Mouse (Mus musculus) limb, embryonic 12.5 days (tissue): ENCODE data around the gene Prmt3. TPM values are rescaled to one million over a fixed set of nuclear protein-coding genes. Genes with fewer than 3 reads are reported as not detected.

Source experiments
- ATAC-seq: fragments of 200-750 bp; cut with Nextera tagmentation; 2 replicates; pipeline ENCODE4 v1.8.0; 2017; ENCODE audit warnings: low read depth, moderate TSS enrichment; ENCODE audit not compliant: insufficient number of reproducible peaks, insufficient read depth, low FRiP score, low TSS enrichment
- H3K27ac ChIP-seq: fragments of 300-500 bp; sonication (generic); 2 replicates; pipeline ENCODE4 v1.5.1; 2016; ENCODE audit warnings: mild to moderate bottlenecking, moderate library complexity
- H3K27me3 ChIP-seq: fragments of 300-500 bp; sonication (generic); 2 replicates; pipeline ENCODE4 v1.6.1; 2016; ENCODE audit warnings: mild to moderate bottlenecking, moderate library complexity
- H3K36me3 ChIP-seq: fragments of 300-500 bp; sonication (generic); 2 replicates; pipeline ENCODE4 v1.6.1; 2016; ENCODE audit warnings: mild to moderate bottlenecking, moderate library complexity
- H3K4me1 ChIP-seq: fragments of 300-500 bp; sonication (generic); replicated peaks from 2 replicates; pipeline ENCODE4 v1.6.1; 2016
- H3K4me2 ChIP-seq: fragments of 300-500 bp; sonication (generic); 2 replicates; pipeline ENCODE4 v1.6.1; 2016; ENCODE audit warnings: mild to moderate bottlenecking, moderate library complexity
- H3K4me3 ChIP-seq: fragments of 300-500 bp; sonication (generic); replicated peaks from 2 replicates; pipeline ENCODE4 v1.5.1; 2016; ENCODE audit warnings: mild to moderate bottlenecking
- H3K9ac ChIP-seq: fragments of 300-500 bp; sonication (generic); replicated peaks from 2 replicates; pipeline ENCODE4 v1.6.1; 2016; ENCODE audit warnings: mild to moderate bottlenecking, moderate library complexity
- H3K9me3 ChIP-seq: fragments of 300-500 bp; sonication (generic); 2 replicates; pipeline ENCODE4 v1.6.1; 2016; ENCODE audit warnings: mild to moderate bottlenecking, moderate library complexity
- WGBS: fragments of 180-500 bp; shearing (Covaris S2); methylation state at CpG from one replicate; pipeline ENCODE4 v1.1.7; 2016; 5-methylcytosine and 5-hydroxymethylcytosine counted together
- polyA plus RNA-seq: library from polyadenylated mRNA; unstranded; fragments of >200 nt; fragmentation: Nextera tagmentation; extraction: Ambion mirVana; gene quantifications from 2 replicates; pipeline ENCODE4 v1.2.1, GENCODE M21; 2016

Gene Prmt3
- polyA plus RNA-seq, 1 experiment from 2014 or later: 55.3 TPM

DNA sequence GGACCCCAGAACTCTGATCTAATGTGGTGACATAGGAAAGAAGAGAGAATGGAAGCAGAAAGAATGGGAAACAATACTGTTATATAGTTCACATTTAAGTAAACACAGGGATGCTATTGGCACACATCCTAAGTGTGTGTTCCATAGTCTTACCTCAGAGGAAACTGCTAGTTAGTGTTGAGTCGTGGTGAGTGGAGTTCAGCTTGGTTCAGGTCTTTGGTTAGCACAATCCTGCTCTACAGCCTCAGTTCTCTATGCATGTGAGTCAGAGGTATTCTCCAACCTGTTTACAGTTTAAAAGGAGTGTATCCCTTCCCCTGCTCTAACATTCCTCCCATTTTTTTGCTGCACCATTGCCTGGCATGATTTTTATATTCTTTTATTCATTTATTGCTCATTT is 19.0 kb downstream of the Prmt3 start:
- Histone ChIP-seq H3K36me3 (peaks cover 73% of the 10 kb centered on the region), H3K4me3 (no peak overlapping the region), H3K4me2 (no peak overlapping the region), H3K27ac (no peak overlapping the region), H3K27me3 (no peaks in the 10 kb centered on the region), H3K9ac (no peak overlapping the region), H3K4me1 (no peaks in the 10 kb centered on the region), H3K9me3 (no peaks in the 10 kb centered on the region)
- ATAC-seq: no peak
- 71% methylated on average over 1 of the region's 1 CpGs for WGBS

DNA sequence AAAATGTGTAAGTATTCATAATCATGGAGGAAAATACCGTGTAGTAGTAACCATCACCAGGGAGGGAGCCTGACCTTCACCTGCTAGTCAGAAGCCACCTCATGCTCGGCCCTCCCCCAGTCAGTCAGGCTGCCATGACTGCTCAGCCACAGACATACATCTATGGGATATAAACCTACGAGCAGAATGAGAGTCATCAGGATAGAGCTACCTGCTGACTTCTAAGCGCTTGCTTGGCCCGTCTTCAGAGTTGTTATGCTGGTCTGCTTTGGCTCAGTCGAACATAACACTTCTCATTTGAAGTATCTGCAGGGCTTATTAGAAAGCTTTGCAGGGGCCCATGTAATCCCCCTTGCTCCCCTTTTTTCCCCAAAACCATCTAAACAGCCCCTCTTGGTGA is 25.4 kb downstream of the Prmt3 start:
- no peak for ATAC-seq
- no peaks in the 10 kb centered on the region for H3K4me1 ChIP-seq
- 90% methylated on average over 6 of the region's 6 CpGs for WGBS

DNA sequence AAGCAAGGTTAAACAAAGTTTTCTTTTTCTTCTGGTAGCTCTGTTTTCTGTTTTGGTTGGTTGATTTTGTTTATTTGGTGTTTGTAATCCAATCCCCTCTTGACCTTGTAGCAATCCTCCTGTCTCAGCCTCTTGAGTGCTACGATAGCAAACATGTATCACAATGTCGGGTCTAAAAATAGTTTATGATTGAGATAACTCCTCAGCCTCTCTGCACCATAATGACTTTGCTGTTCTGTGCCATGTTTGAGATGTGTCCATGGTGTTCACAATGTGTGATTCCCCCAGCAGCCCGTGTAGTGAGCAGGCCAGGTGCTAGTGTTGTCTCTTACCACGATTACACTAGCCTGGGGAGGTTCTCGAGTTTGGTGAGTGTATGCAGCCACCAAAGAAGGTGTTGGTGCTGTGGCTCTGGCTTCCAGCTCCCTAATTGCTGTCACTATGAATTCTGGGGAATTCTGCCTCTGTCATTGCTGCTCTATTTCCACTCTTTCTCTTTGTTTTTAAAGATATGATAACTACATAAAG is 26.6 kb downstream of the Prmt3 start:
- no peak overlapping the region for H3K4me3 ChIP-seq
- H3K27ac ChIP-seq: no peak overlapping the region
- no peaks in the 10 kb centered on the region for H3K27me3 ChIP-seq
- ATAC-seq: no peak
- 71% methylated on average over 5 of the region's 5 CpGs for WGBS
- no peaks in the 10 kb centered on the region for H3K4me1 ChIP-seq
- H3K36me3 ChIP-seq: peaks cover 55% of the 10 kb centered on the region
- no peak overlapping the region for H3K9ac ChIP-seq
- H3K9me3 ChIP-seq: no peaks in the 10 kb centered on the region
- H3K4me2 ChIP-seq: no peak overlapping the region

More for the DNA sequence above, 25.4 kb downstream of the Prmt3 start:
- Histone ChIP-seq H3K27me3 (no peaks in the 10 kb centered on the region), H3K4me2 (no peak overlapping the region), H3K4me3 (no peak overlapping the region), H3K36me3 (peaks cover 55% of the 10 kb centered on the region), H3K9ac (no peak overlapping the region), H3K9me3 (no peaks in the 10 kb centered on the region), H3K27ac (no peak overlapping the region)

DNA sequence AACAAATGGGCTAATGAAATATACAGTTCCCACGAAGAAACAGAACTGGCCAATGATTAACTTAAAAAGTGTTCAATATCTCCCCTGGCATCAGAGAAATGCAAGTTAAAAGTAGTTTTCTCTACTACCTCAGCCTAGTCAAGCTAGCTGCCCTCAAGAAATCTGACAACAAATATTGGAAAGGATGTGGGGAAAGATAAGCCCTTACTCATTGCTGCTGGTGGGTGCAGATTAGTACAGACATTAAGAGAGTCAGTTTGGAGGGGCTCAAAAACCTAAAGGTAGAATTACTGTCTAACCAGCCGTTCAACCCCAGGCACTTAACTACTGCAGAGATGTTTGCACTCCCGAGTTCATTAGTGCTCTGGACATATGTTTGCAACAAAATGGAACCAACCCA is 27.5 kb downstream of the Prmt3 start:
- no peak overlapping the region for H3K27ac ChIP-seq
- no peaks in the 10 kb centered on the region for H3K4me1 ChIP-seq
- no peaks in the 10 kb centered on the region for H3K27me3 ChIP-seq
- peaks cover 49% of the 10 kb centered on the region for H3K36me3 ChIP-seq
- no peak overlapping the region for H3K9ac ChIP-seq
- H3K4me2 ChIP-seq: no peak overlapping the region
- WGBS: 50% methylated on average over 3 of the region's 3 CpGs
- ATAC-seq: no peak
- H3K4me3 ChIP-seq: no peak overlapping the region
- no peaks in the 10 kb centered on the region for H3K9me3 ChIP-seq

DNA sequence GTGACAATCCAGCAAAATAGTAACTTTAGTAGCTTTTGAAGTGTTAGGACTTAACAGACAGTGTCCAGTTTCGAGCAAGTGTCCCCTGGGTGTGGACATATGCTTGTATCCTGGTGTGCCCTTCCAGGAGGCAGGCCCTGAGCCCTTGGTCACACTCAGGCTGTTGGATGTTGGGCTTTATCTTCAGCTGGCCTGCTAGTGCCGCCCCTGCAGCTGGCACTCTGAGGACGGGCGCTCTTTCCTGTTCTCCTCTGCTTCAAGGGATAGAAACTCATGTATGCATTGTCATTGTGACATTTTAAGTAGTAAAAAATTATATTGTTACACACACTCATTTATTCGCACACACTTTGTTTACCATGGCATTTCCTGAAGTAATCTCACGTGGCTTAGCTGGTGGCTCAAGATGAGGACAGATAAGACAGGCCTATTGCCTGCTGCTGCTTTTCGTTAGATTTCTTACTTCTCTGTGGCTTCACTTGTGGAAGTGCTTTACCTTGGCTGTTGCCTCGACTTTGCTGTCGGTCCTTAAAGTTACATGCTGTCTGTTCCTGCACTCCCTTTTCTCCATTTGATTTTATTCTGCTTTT is 29.0 kb downstream of the Prmt3 start:
- Histone ChIP-seq H3K4me3 (no peak overlapping the region), H3K27ac (no peak overlapping the region), H3K27me3 (no peaks in the 10 kb centered on the region), H3K4me2 (no peak overlapping the region), H3K9me3 (no peaks in the 10 kb centered on the region), H3K4me1 (no peaks in the 10 kb centered on the region), H3K36me3 (peaks cover 37% of the 10 kb centered on the region; the same call in 1 of the 2 replicates), H3K9ac (no peak overlapping the region)
- 84% methylated on average over 9 of the region's 9 CpGs for WGBS
- ATAC-seq: no peak

DNA sequence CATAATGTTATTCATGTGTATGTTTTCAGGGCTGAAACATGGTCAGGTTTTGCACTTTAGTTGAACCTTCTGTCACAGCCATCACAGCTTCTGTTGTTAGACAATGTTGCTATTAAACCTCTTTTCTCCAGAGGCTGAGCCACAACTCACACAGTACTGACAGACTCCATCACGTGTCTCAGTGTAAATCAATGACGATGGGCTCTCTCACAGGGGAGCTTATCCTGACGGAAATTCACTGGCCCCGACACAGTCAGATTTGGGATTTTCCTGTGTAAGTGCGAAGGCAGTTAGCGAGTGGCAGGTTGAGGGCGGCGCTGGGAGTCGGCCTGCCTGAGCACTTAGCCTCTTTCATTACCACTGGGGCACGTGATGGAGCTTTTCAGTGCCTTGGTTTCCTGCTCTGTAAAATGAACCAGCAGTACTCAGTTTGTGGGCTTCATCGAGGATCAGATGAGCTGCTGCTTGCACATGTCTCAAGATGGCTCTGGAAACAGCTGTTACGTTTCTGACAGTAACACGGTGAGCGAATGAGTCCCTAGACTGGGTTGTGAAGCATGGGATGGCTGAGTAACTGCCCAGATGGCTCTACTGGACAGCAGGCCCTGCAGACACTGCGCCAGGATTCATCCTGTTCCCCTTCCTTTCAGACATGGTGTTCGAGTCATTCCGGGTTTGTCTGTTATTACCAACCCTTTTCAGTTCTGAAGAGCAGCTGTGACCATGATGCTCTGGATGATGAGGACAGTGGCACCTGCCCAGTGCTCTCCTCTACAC is 29.9 kb downstream of the Prmt3 start:
- Histone ChIP-seq H3K9ac (no peak overlapping the region), H3K36me3 (peaks cover 35% of the 10 kb centered on the region; the same call in 1 of the 2 replicates), H3K27me3 (no peaks in the 10 kb centered on the region), H3K4me1 (no peaks in the 10 kb centered on the region), H3K9me3 (no peaks in the 10 kb centered on the region), H3K4me3 (no peak overlapping the region), H3K27ac (no peak overlapping the region), H3K4me2 (no peak overlapping the region)
- WGBS: 92% methylated on average over 17 of the region's 17 CpGs
- ATAC-seq: no peak

DNA sequence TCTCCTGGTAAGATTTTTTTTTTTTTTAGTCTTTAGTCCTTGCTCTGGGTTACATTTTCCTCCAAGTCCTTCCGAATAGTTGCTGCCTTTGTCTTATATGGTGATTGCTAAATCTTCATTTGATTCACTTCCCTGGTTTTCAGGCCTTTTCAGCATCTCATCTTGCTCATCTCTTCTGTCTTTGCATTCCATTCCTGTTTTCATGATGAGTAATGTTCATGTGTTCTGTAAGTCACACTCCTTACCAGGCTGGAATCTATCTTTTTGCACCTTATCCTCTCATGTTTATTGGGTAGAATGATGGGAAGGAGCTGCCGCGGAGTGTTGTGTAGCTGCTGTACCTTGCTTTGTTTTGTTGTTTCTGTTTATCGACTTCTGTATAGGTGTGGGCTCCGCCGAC is 31.0 kb downstream of the Prmt3 start:
- H3K9ac ChIP-seq: no peak overlapping the region
- H3K27ac ChIP-seq: no peak overlapping the region
- no peak for ATAC-seq
- no peak overlapping the region for H3K4me3 ChIP-seq
- no peak overlapping the region for H3K4me2 ChIP-seq
- no peaks in the 10 kb centered on the region for H3K9me3 ChIP-seq
- H3K27me3 ChIP-seq: no peaks in the 10 kb centered on the region
- no peaks in the 10 kb centered on the region for H3K4me1 ChIP-seq
- WGBS: 91% methylated on average over 6 of the region's 6 CpGs
- H3K36me3 ChIP-seq: peaks cover 37% of the 10 kb centered on the region

DNA sequence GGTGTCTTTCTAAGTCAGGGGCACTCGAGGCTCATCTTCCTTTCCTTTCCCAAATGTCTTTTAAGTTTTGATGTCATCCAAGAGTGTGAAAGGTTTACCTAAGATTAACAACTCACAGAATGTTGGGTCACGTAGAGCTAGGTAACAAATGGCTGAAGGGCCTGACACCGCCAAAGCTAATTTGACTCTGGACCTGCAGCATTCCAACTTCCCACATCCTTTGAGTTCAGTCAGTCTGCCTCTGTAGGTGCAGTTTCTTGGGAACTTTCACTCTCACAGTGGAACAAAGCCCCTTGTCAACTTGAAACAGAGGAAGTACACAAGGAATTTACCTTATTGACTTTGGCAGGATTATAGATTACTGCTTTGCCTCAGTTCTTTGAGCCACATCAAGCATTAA is 31.4 kb downstream of the Prmt3 start:
- no peak for ATAC-seq
- Histone ChIP-seq H3K4me3 (no peak overlapping the region), H3K36me3 (peaks cover 41% of the 10 kb centered on the region), H3K9me3 (no peaks in the 10 kb centered on the region), H3K9ac (no peak overlapping the region), H3K27me3 (no peaks in the 10 kb centered on the region), H3K27ac (no peak overlapping the region), H3K4me2 (no peak overlapping the region), H3K4me1 (no peaks in the 10 kb centered on the region)
- 76% methylated on average over 3 of the region's 3 CpGs for WGBS

DNA sequence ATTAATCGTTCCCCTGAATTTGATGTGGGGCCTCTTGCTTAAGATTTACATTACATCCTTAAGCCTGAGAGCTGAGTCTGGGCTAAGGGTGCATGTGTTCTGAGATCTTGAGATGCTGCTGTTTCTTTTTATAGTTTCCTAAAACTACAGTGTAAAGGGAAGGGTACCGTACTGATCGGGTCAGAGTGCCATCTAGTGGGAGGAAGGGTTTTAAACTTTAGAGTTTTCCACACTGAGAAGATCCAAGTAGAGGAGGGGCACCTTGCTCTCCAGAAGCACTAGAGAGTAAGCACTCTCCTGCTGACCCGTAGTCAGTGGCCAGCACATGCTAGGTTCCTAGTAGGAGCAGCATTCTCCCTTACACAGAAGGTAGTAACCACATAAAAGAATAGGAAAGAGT is 33.2 kb downstream of the Prmt3 start:
- Histone ChIP-seq H3K4me3 (no peak overlapping the region), H3K4me2 (no peak overlapping the region), H3K4me1 (no peaks in the 10 kb centered on the region), H3K9ac (no peak overlapping the region), H3K27me3 (no peaks in the 10 kb centered on the region), H3K9me3 (no peaks in the 10 kb centered on the region), H3K36me3 (peaks cover 48% of the 10 kb centered on the region), H3K27ac (no peak overlapping the region)
- 64% methylated on average over 4 of the region's 4 CpGs for WGBS
- ATAC-seq: no peak

DNA sequence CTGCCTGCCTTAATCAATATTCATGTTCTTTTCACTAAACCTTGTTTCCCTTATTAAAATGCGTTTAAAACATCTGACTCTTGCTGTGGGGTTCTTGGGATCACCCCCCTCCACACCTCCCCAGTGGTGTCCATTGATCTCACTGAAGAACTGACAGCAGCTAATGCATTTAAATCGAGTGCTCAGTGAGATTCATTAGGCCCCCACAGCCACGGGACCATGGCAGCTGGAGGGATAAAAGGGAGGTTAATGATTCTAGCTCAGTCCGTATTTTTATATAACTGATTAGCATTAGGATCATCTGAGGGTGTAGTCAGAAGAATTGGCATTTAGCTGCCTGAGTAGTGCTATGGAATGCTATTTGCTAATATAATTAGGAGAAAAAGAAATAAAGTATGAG is 41.2 kb downstream of the Prmt3 start:
- ATAC-seq: no peak
- Histone ChIP-seq H3K4me1 (no peaks in the 10 kb centered on the region), H3K9me3 (no peaks in the 10 kb centered on the region), H3K4me3 (no peak overlapping the region), H3K36me3 (peaks cover 19% of the 10 kb centered on the region), H3K4me2 (no peak overlapping the region), H3K27me3 (no peaks in the 10 kb centered on the region), H3K9ac (no peak overlapping the region), H3K27ac (no peak overlapping the region)
- 50% methylated on average over 4 of the region's 4 CpGs for WGBS

DNA sequence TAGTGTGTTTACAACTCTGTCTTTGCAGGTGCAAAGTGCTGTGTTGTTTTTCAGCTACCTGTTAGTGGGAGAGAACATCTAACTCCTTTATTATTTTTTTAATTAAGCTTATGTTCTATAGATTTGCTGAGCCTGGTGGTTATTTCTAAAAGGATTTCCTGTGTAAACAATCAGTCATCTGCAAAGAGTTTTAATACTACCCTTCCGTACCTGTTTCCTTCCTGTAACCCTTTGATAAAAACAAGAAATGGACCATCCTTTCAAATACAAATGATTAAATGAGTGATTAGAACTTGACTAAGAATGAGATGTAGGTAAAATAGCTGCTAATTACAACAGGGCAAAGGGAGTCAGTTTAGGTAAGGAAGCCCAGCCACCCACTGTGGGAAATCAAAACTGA is 43.2 kb downstream of the Prmt3 start:
- Histone ChIP-seq H3K4me1 (no peaks in the 10 kb centered on the region), H3K4me3 (no peak overlapping the region), H3K4me2 (no peak overlapping the region), H3K27me3 (no peaks in the 10 kb centered on the region), H3K9ac (no peak overlapping the region), H3K36me3 (peaks cover 11% of the 10 kb centered on the region), H3K9me3 (no peaks in the 10 kb centered on the region), H3K27ac (no peak overlapping the region)
- ATAC-seq: no peak
- WGBS: 94% methylated on average over 1 of the region's 1 CpGs
